Mouse (Mus musculus): ENCODE data around the gene Immp2l. TPM values are rescaled to one million over a fixed set of nuclear protein-coding genes. Genes with fewer than 3 reads are reported as not detected.

The Immp2l gene
- total RNA-seq, 2 experiments from 2014 or later = 9.5 to 14.0 TPM

- H3K4me3 ChIP-seq = no peak overlapping the region
- DNase-seq = no peak
- TF ChIP-seq CTCF (IDR thresholded peaks at IDR 0.05) = no peak
- no peak overlapping the region for H3K27ac ChIP-seq
- intact Hi-C loops (cut with DNase I) = no loop called here
Measured at GRCm38 (mm10) chr12:41241221-41241620, 217.3 kb downstream of the Immp2l start.

- Histone ChIP-seq H3K4me3 (no peak overlapping the region), H3K27ac (no peak overlapping the region)
- no peak for TF ChIP-seq CTCF (IDR thresholded peaks at IDR 0.05)
- intact Hi-C loops (cut with DNase I) = no loop called here
- no peak for DNase-seq
Measured at GRCm38 (mm10) chr12:41248254-41248653, 224.4 kb downstream of the Immp2l start.

DNA sequence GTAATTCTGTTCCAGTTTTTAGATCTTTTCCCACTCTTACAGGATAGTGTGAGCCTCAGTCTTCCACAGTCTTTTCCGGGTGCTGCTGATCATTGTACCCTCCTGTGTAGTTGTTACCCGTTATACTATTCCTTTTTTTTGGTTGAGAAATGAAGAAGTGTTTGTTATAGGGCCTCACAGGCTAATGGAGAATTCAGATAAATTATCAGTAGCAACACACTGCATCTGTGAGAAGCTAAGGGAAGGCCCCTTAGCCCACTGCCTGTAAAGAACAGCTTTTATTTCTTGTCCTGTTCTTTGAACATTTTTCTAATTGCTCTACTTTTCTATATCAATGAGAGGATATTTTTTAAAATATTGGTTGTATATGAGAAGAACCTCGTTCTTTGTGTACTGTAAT lies 226.2 kb downstream of the Immp2l start:
- Histone ChIP-seq H3K4me3 (no peak overlapping the region), H3K27ac (no peak overlapping the region)
- intact Hi-C loops (cut with DNase I) = no loop called here
- TF ChIP-seq CTCF (IDR thresholded peaks at IDR 0.05) = no peak
- no peak for DNase-seq

DNA sequence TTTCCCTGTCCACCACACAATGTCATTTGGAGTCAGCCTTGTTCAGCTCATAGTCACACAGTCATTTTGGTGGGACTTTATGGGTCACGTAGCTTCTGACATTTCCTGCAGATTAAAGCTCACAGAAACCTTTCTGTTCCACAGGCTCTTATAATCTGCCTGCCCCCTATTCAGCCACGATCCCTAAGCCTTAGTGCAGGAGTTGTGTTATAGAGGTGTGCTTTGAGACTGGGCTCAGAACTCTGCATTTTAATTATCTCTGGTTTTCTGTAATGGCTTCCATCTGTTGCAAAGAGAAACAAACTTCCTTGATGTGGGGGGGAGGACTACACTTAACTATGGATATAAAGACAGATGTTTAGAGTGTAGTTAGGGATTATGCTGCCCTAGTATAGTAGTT lies 234.0 kb downstream of the Immp2l start:
- intact Hi-C loops (cut with DNase I) = no loop called here
- Histone ChIP-seq H3K4me3 (no peak overlapping the region), H3K27ac (no peak overlapping the region)
- no peak for TF ChIP-seq CTCF (IDR thresholded peaks at IDR 0.05)
- DNase-seq = no peak

GRCm38 (mm10) chr12:41259608-41260007 lies 235.7 kb downstream of the Immp2l start:
- H3K4me3 ChIP-seq = no peak overlapping the region
- H3K27ac ChIP-seq = no peak overlapping the region
- DNase-seq = no peak
- no peak for TF ChIP-seq CTCF (IDR thresholded peaks at IDR 0.05)
- intact Hi-C loops (cut with DNase I) = no loop called here

DNA sequence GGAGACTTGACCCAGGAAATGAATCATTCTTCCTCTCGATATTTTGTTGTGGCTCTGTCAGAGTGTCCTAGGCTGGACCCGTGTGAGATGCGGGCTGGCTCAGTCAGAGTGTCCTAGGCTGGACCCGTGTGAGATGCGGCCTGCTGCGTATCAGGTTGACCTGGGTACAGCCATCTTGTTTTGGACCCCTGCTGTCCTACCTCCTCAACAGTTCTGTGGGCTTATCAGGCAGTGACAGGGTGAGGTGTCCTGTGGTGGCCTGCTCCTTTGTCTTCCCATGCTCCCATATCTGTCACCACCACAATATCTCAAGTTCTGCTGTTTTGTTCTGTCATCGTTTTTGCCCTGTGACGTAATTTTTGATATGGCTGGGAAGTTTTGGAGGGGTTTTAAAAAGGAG lies 250.2 kb downstream of the Immp2l start:
- no peak for DNase-seq
- Histone ChIP-seq H3K27ac (no peak overlapping the region), H3K4me3 (no peak overlapping the region)
- no peak for TF ChIP-seq CTCF (IDR thresholded peaks at IDR 0.05)
- intact Hi-C loops (cut with DNase I) = no loop called here

DNA sequence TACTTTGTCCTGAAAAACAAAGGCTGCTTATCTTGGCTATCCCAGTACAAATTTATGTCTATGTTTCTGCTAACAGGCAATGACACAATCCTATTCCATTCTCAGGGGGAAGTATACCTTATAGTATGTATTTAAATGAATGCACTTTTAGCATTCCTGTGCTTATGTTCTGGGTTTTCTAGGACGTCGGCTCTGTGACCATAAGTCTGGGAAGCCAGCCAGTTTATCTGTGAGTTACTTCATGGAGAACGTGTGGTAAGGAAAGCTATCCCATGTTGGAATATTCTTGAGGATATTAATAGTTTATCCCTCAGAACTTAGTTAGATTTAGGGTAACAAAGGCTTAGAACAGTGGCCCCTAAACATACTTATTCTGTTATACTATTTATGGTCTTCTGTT lies 251.5 kb downstream of the Immp2l start:
- intact Hi-C loops (cut with DNase I) = no loop called here
- Histone ChIP-seq H3K27ac (no peak overlapping the region), H3K4me3 (no peak overlapping the region)
- no peak for TF ChIP-seq CTCF (IDR thresholded peaks at IDR 0.05)
- no peak for DNase-seq

GRCm38 (mm10) chr12:41277896-41278295 lies 254.0 kb downstream of the Immp2l start:
- no peak overlapping the region for H3K4me3 ChIP-seq
- TF ChIP-seq CTCF (IDR thresholded peaks at IDR 0.05) = no peak
- DNase-seq = no peak
- H3K27ac ChIP-seq = no peak overlapping the region
- intact Hi-C loops (cut with DNase I) = no loop called here

DNA sequence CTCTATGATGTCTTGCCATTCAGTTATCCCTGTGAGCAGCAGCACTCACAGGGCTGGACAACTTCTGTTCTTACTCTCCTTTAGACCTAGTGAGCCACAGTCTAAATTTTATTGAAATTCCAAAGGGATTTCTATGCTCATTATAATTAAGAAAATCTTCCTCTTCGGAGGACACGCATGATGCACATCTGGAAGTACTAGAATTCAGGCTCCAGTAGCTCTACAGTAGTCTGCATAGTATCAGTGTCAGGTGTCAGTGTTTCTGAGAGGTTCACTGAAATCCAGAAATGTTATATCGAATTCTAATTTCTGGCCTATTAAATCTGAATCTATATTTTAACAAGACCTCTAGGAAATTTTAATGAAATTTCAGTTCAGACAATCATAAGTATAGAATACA lies 265.2 kb downstream of the Immp2l start:
- TF ChIP-seq CTCF (IDR thresholded peaks at IDR 0.05) = no peak
- Histone ChIP-seq H3K27ac (no peak overlapping the region), H3K4me3 (no peak overlapping the region)
- intact Hi-C loops (cut with DNase I) = no loop called here
- no peak for DNase-seq

DNA sequence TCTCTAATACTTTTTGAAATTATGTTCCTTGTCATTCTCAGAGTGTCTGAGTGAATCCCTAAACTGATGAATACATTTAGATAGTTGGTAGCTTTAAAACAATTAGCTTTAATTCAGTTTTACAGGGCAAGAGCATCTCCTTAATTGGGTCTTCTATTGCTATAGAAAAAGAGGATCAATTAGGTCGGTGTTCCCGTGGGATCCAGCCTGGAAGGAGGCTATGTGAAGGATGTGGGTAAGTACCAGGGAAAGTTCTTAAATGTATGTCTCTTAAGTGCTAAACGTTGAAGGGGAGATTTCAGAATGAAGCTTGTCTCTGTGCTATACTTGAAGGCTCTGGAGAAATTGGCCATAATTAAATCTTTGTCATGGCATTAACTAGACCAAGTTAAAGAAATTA lies 283.1 kb downstream of the Immp2l start:
- no peak for TF ChIP-seq CTCF (IDR thresholded peaks at IDR 0.05)
- Histone ChIP-seq H3K4me3 (no peak overlapping the region), H3K27ac (no peak overlapping the region)
- no peak for DNase-seq
- intact Hi-C loops (cut with DNase I) = no loop called here

DNA sequence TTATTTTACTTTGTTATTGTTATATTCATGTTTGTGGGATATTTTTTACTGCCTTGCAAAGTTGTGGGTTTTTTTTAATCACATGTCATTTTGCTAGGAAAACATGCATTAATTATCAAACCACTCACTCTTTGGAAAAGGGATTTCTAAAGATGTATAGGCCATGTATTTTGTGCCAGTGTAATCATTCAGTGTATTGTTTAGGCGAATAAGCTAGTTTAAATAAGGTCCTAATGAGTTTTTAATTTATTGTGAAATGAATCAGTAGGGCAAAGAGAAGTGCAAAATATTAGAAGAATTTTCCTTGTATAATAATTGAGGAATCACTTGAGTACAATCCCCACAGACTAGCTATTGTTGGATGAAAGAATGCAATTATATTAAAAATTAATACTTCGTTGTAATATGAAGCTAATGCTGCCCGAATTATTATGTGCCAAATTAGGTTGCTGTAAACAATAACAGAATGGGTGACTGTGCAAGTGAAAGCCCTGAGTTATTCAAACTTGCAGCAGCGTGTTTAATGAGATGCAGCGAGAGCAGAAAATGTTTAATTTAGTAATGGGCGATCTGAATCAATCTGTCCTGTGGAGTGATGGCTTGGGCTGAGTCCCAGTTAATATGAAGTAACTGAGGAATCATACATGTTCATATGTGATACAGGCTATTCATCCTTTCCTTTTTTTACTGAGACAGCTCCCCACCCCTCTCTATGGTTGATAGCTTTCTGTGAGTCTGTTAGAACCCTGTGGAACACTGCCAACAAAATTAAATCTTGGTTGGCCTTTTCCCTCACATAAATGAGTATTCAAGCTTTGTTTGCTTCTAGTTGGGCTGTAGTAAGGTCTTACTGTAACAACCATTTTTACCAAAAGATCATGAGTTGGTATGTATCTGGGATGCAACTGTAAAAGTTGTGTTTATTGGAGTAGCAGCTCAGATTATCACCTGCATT lies 285.1 kb downstream of the Immp2l start:
- H3K4me3 ChIP-seq = no peak overlapping the region
- no peak for DNase-seq
- H3K27ac ChIP-seq = no peak overlapping the region
- intact Hi-C loops (cut with DNase I) = no loop called here
- no peak for TF ChIP-seq CTCF (IDR thresholded peaks at IDR 0.05)

GRCm38 (mm10) chr12:41313391-41313790 lies 289.5 kb downstream of the Immp2l start:
- H3K27ac ChIP-seq = no peak overlapping the region
- TF ChIP-seq CTCF (IDR thresholded peaks at IDR 0.05) = no peak
- no peak overlapping the region for H3K4me3 ChIP-seq
- DNase-seq = no peak
- intact Hi-C loops (cut with DNase I) = no loop called here

DNA sequence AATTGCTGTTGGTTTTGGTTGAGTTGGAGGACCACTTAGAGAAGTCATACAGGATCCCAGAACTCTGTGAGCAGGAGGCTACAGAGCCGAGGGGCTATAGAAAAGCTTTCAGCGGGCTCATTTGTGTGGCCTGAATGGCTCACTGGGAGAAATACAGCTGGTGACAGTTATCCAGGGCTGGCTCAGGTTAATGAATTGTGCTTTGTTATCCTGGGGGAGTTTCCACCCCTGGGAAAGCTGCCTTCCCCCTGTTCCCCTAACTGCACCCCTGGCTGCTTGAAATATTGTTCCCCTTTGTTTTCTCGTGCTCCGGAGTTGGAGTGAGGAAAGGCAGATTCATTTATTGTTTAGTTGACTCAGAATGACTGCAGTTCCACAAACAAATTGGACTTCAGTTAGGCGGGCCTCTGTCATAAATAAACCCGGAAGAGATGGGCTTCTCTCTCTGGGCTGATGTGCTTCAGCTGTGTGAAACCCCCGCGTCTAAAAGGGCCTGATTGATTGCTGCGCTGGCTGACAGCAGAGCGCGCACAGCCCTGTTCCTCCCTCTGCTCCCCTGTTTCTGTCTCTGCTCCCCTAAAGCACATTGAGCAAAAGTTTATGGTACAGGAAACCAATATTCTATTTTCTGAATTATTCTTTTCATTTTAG lies 291.0 kb downstream of the Immp2l start:
- no peak for DNase-seq
- Histone ChIP-seq H3K27ac (no peak overlapping the region), H3K4me3 (no peak overlapping the region)
- intact Hi-C loops (cut with DNase I) = no loop called here
- no peak for TF ChIP-seq CTCF (IDR thresholded peaks at IDR 0.05)

All from gastrocnemius, adult 2 months (tissue).